Mouse (Mus musculus) olfactory bulb, adult 2 months (tissue): ENCODE results near the gene Dffa. TPM values are rescaled to one million over a fixed set of nuclear protein-coding genes. Genes with fewer than 3 reads are reported as not detected.

Source experiments
- H3K27ac ChIP-seq: fragments of 200-500 bp; 2 replicates; pipeline ENCODE4 v1.5.1; 2012; ENCODE audit warnings: low read depth, low read length; ENCODE audit not compliant: insufficient read depth
- H3K4me1 ChIP-seq: fragments of 200-500 bp; 2 replicates; pipeline ENCODE4 v1.6.1; 2012; ENCODE audit warnings: low read length; ENCODE audit not compliant: control insufficient read depth, insufficient read depth
- H3K4me3 ChIP-seq: fragments of 200-500 bp; 2 replicates; pipeline ENCODE4 v1.5.1; 2012; ENCODE audit warnings: mild to moderate bottlenecking, low read depth, low read length, moderate library complexity; ENCODE audit not compliant: insufficient read depth
- CTCF ChIP-seq: fragments of 200-500 bp; IDR thresholded peaks from 2 replicates; pipeline ENCODE4 v1.5.1; 2012; ENCODE audit warnings: low read depth, mild to moderate bottlenecking, low read length, moderate library complexity; ENCODE audit not compliant: insufficient read depth
- POLR2A ChIP-seq: fragments of 200-500 bp; IDR thresholded peaks from 2 replicates; pipeline ENCODE4 v1.6.1; 2012; ENCODE audit warnings: mild to moderate bottlenecking, low read depth, low read length, moderate library complexity; ENCODE audit not compliant: insufficient read depth
- WGBS: fragments of 180-500 bp; shearing (Covaris S2); methylation state at CpG from one replicate; pipeline ENCODE4 v1.1.7; 2018; 5-methylcytosine and 5-hydroxymethylcytosine counted together
- polyA plus RNA-seq: library from polyadenylated mRNA; stranded (reverse); fragments of >200 nt; gene quantifications from 2 replicates; pipeline ENCODE4 v1.2.4, GENCODE M21; 2012; ENCODE audit warnings: low replicate concordance; ENCODE audit not compliant: missing spikeins, insufficient read depth, insufficient read length

The Dffa gene
- polyA plus RNA-seq, 1 experiment = not detected

- WGBS = 1% methylated on average over 68 of the region's 68 CpGs
- peak within 1 kb of the TSS; percentile 81 for H3K4me3 ChIP-seq
- H3K27ac ChIP-seq = no peak within 1 kb of the TSS
- peaks cover 4% of the 10 kb centered on the region; the same call in 1 of the 2 replicates for H3K4me1 ChIP-seq
- peak; percentile 98 for TF ChIP-seq CTCF
- TF ChIP-seq POLR2A = 0 out of 2 replicates have a peak, but pooled peaks have one; percentile 15
Measured at GRCm38 (mm10) chr4:149136982-149137770, 33.2 kb downstream of the Dffa start, which contains the start of gene Cenps. Cenps (minus strand) TSS chr4:149137629.

- no peak overlapping the region for H3K27ac ChIP-seq
- WGBS = 91% methylated on average over 8 of the region's 8 CpGs
- no peak for TF ChIP-seq POLR2A
- TF ChIP-seq CTCF = no peak
- no peak overlapping the region for H3K4me3 ChIP-seq
- H3K4me1 ChIP-seq = peaks cover 4% of the 10 kb centered on the region; the same call in 1 of the 2 replicates
Measured at GRCm38 (mm10) chr4:149138515-149138914, 34.6 kb downstream of the Dffa start.

- H3K4me1 ChIP-seq = no peaks in the 10 kb centered on the region
- 40% methylated on average over 4 of the region's 4 CpGs for WGBS
- no peak for TF ChIP-seq POLR2A
- no peak for TF ChIP-seq CTCF
- no peak overlapping the region for H3K27ac ChIP-seq
- H3K4me3 ChIP-seq = no peak overlapping the region
Measured at GRCm38 (mm10) chr4:149143594-149143993, 39.6 kb downstream of the Dffa start.

GRCm38 (mm10) chr4:149144459-149144858 is 40.5 kb downstream of the Dffa start:
- Histone ChIP-seq H3K4me1 (no peaks in the 10 kb centered on the region), H3K27ac (no peak overlapping the region), H3K4me3 (no peak overlapping the region)
- 9% methylated on average over 3 of the region's 3 CpGs for WGBS
- TF ChIP-seq CTCF (peak; percentile 24; the same call in 1 of the 2 replicates), POLR2A (no peak)

- 95% methylated on average over 4 of the region's 4 CpGs for WGBS
- TF ChIP-seq POLR2A (no peak), CTCF (no peak)
Measured at GRCm38 (mm10) chr4:149145151-149145550, 41.2 kb downstream of the Dffa start.

GRCm38 (mm10) chr4:149147528-149147927 is 43.6 kb downstream of the Dffa start:
- no peak overlapping the region for H3K4me3 ChIP-seq
- H3K27ac ChIP-seq = no peak overlapping the region
- TF ChIP-seq POLR2A (no peak), CTCF (no peak)
- H3K4me1 ChIP-seq = no peaks in the 10 kb centered on the region
- WGBS = 89% methylated on average over 7 of the region's 7 CpGs

More at GRCm38 (mm10) chr4:149145151-149145550, 41.2 kb downstream of the Dffa start:
- Histone ChIP-seq H3K4me1 (no peaks in the 10 kb centered on the region), H3K27ac (no peak overlapping the region), H3K4me3 (no peak overlapping the region)

- Histone ChIP-seq H3K4me3 (no peak overlapping the region), H3K4me1 (no peaks in the 10 kb centered on the region), H3K27ac (no peak overlapping the region)
- no peak for TF ChIP-seq CTCF
- TF ChIP-seq POLR2A = no peak
- 89% methylated on average over 4 of the region's 4 CpGs for WGBS
Measured at GRCm38 (mm10) chr4:149148084-149148483, 44.1 kb downstream of the Dffa start.

- H3K4me3 ChIP-seq = no peak overlapping the region
- TF ChIP-seq POLR2A (no peak), CTCF (no peak)
- no peak overlapping the region for H3K27ac ChIP-seq
- H3K4me1 ChIP-seq = no peaks in the 10 kb centered on the region
- WGBS = 81% methylated on average over 9 of the region's 9 CpGs
Measured at GRCm38 (mm10) chr4:149149196-149149595, 45.2 kb downstream of the Dffa start.

GRCm38 (mm10) chr4:149149611-149150010 is 45.7 kb downstream of the Dffa start:
- 85% methylated on average over 7 of the region's 7 CpGs for WGBS
- TF ChIP-seq POLR2A (no peak), CTCF (no peak)
- H3K4me3 ChIP-seq = no peak overlapping the region
- H3K4me1 ChIP-seq = no peaks in the 10 kb centered on the region
- H3K27ac ChIP-seq = no peak overlapping the region
